Comparison of ENCODE assay signal across 23 mouse cellular contexts in genomic region chr16:85099044-85099443, GRCm38 (mm10).
DNase-seq lines count a peak whose midpoint lies in the region; ATAC-seq and TF ChIP-seq lines count a peak whose summit lies in the region.
"Had no signal": no experiment of that assay in that cellular context is flagged by ENCODE, and none has a peak within 500 bp of the region (broad histone marks: within the 10 kb centered on the region; RNA-seq: fewer than 3 reads in every experiment).

No protein-coding gene starts in this region.

- no peak for TF ChIP-seq CTCF in stomach, postnatal 0 days (IDR thresholded peaks at IDR 0.05; ENCODE audit: low read depth)

- no peaks in the 10 kb centered on the region for H3K9me3 ChIP-seq in embryonic facial prominence, embryonic 12.5 days
- no peaks in the 10 kb centered on the region for H3K9me3 ChIP-seq in embryonic facial prominence, embryonic 10.5 days
- H3K9me3 ChIP-seq in heart, embryonic 14.5 days (ENCODE audit: control insufficient read depth, low read length): no peaks in the 10 kb centered on the region
- no peaks in the 10 kb centered on the region for H3K9me3 ChIP-seq in stomach, postnatal 0 days (ENCODE audit: control insufficient read depth, low read length)
- H3K9me3 ChIP-seq: embryonic facial prominence, embryonic 13.5 days; forebrain, embryonic 12.5 days had no signal

- ATAC-seq in embryonic facial prominence, embryonic 12.5 days (ENCODE audit: insufficient number of reproducible peaks, insufficient read depth, low FRiP score, low TSS enrichment): no peak
- no peak for ATAC-seq in heart, embryonic 14.5 days (ENCODE audit: insufficient number of reproducible peaks, insufficient read depth, low FRiP score, low read depth)
- ATAC-seq in neutrophil, adult 5-6 weeks (ENCODE audit: extremely low read depth, insufficient number of reproducible peaks, low FRiP score, poor library complexity, severe bottlenecking): 0 out of 2 replicates have a peak, but pooled peaks have one; percentile 48
- no peak for ATAC-seq in stomach, postnatal 0 days (ENCODE audit: low FRiP score, low TSS enrichment)
- ATAC-seq: CD4-positive, CD25-positive, alpha-beta regulatory T cell, adult 4 months; forebrain, postnatal 0 days; hindbrain, postnatal 0 days had no signal

- H3K4me2 ChIP-seq in embryonic facial prominence, embryonic 12.5 days (replicated peaks): no peak overlapping the region
- H3K4me2 ChIP-seq in heart, embryonic 14.5 days (ENCODE audit: low read length): no peak overlapping the region
- H3K4me2 ChIP-seq in stomach, postnatal 0 days (replicated peaks; ENCODE audit: low read depth): no peak overlapping the region
- H3K4me2 ChIP-seq: embryonic facial prominence, embryonic 13.5 days; forebrain, embryonic 12.5 days had no signal

- peaks cover 8% of the 10 kb centered on the region for H3K36me3 ChIP-seq in embryonic facial prominence, embryonic 12.5 days
- H3K36me3 ChIP-seq in embryonic facial prominence, embryonic 10.5 days (replicated peaks): peaks cover 44% of the 10 kb centered on the region
- H3K36me3 ChIP-seq in heart, embryonic 14.5 days (ENCODE audit: control insufficient read depth, insufficient read depth, low read length): peaks cover 29% of the 10 kb centered on the region
- H3K36me3 ChIP-seq in stomach, postnatal 0 days (ENCODE audit: control insufficient read depth, insufficient read depth, low read length): peaks cover 9% of the 10 kb centered on the region
- H3K36me3 ChIP-seq: G1E had no signal

- no peaks in the 10 kb centered on the region for H3K27me3 ChIP-seq in embryonic facial prominence, embryonic 12.5 days
- no peaks in the 10 kb centered on the region for H3K27me3 ChIP-seq in embryonic facial prominence, embryonic 10.5 days (replicated peaks; ENCODE audit: low read depth, poor library complexity, severe bottlenecking)
- H3K27me3 ChIP-seq in heart, embryonic 14.5 days (ENCODE audit: control insufficient read depth, insufficient read depth, low read length): no peaks in the 10 kb centered on the region
- H3K27me3 ChIP-seq in stomach, postnatal 0 days (ENCODE audit: control insufficient read depth, insufficient read depth, low read length): no peaks in the 10 kb centered on the region
- H3K27me3 ChIP-seq: embryonic facial prominence, embryonic 13.5 days; forebrain, embryonic 12.5 days had no signal

- no peak for DNase-seq in embryonic facial prominence, embryonic 10.5 days (ENCODE audit: low spot score)
- DNase-seq in heart, postnatal 25 days (ENCODE audit: low spot score): no peak
- DNase-seq in lung, postnatal 25 days (ENCODE audit: low spot score): peak; percentile 11
- no peak for DNase-seq in lung, postnatal 14 days
- no peak for DNase-seq in stomach, postnatal 0 days (ENCODE audit: low spot score)
- DNase-seq: adrenal gland, adult 8-10 months; adrenal gland, postnatal 36 days; B cell, adult 2 months; cerebellum, adult 2 months; cerebellum, postnatal 10 days; forebrain, postnatal 0 days; gastrocnemius, postnatal 14 days; heart, adult 2 months; heart, postnatal 10 days; kidney, adult 11 months had no signal

- no peak overlapping the region for H3K9ac ChIP-seq in embryonic facial prominence, embryonic 12.5 days
- H3K9ac ChIP-seq in heart, embryonic 14.5 days (ENCODE audit: low read length): no peak overlapping the region
- no peak overlapping the region for H3K9ac ChIP-seq in stomach, postnatal 0 days (ENCODE audit: low read length)
- H3K9ac ChIP-seq: embryonic facial prominence, embryonic 13.5 days; forebrain, embryonic 12.5 days; forebrain, postnatal 0 days had no signal

- peaks cover 14% of the 10 kb centered on the region; the same call in 1 of the 2 replicates for H3K4me1 ChIP-seq in embryonic facial prominence, embryonic 12.5 days
- peaks cover 33% of the 10 kb centered on the region for H3K4me1 ChIP-seq in embryonic facial prominence, embryonic 10.5 days
- H3K4me1 ChIP-seq in heart, embryonic 14.5 days (ENCODE audit: control insufficient read depth in 2 of 2, insufficient read depth in 2 of 2, low read length in 2 of 2): peaks cover 10 to 25% of the 10 kb centered on the region in 2 experiments
- H3K4me1 ChIP-seq in stomach, postnatal 0 days (replicated peaks; ENCODE audit: control insufficient read depth, insufficient read depth): no peaks in the 10 kb centered on the region

- no peak overlapping the region for H3K4me3 ChIP-seq in embryonic facial prominence, embryonic 12.5 days
- H3K4me3 ChIP-seq in embryonic facial prominence, embryonic 10.5 days: no peak overlapping the region
- H3K4me3 ChIP-seq in heart, embryonic 14.5 days (ENCODE audit: control insufficient read depth in 1 of 2, insufficient read depth in 1 of 2, low read depth in 1 of 2, low read length in 2 of 2): no peak overlapping the region
- H3K4me3 ChIP-seq in stomach, postnatal 0 days (ENCODE audit: low read depth, low read length): no peak overlapping the region
- H3K4me3 ChIP-seq: embryonic facial prominence, embryonic 13.5 days; forebrain, embryonic 12.5 days; heart, adult 2 months had no signal

- intact Hi-C loops in heart, postnatal 25 days (cut with DNase I): no loop called here

- 64% methylated on average over 7 of the region's 7 CpGs for WGBS in embryonic facial prominence, embryonic 12.5 days
- WGBS in embryonic facial prominence, embryonic 10.5 days: 74% methylated on average over 7 of the region's 7 CpGs
- 83% methylated on average over 7 of the region's 7 CpGs for WGBS in heart, embryonic 14.5 days
- WGBS in stomach, postnatal 0 days: 76% methylated on average over 7 of the region's 7 CpGs

- H3K27ac ChIP-seq in embryonic facial prominence, embryonic 12.5 days: 0 out of 2 replicates have a peak overlapping the region, but pooled peaks have one; percentile 1
- no peak overlapping the region for H3K27ac ChIP-seq in embryonic facial prominence, embryonic 10.5 days (replicated peaks)
- peak overlapping the region; percentile 20 to 65; a peak in 3 of 4 replicates for H3K27ac ChIP-seq in heart, embryonic 14.5 days (replicated peaks in 1 of 2; ENCODE audit: control insufficient read depth in 1 of 2, insufficient read depth in 1 of 2, low read depth in 2 of 2, low read length in 2 of 2)
- no peak overlapping the region for H3K27ac ChIP-seq in stomach, postnatal 0 days (replicated peaks)
- H3K27ac ChIP-seq: forebrain, embryonic 12.5 days; heart, adult 2 months; hindbrain, postnatal 0 days had no signal

- TF ChIP-seq EP300 in stomach, postnatal 0 days (optimal IDR thresholded peaks at IDR 0.05): no peak

Comparison
In these comparisons a context has a peak if more than half of its experiments do, and no peak if none do; other contexts are left out.
1. H3K27ac ChIP-seq: peak in embryonic facial prominence, embryonic 12.5 days (single experiment) and heart, embryonic 14.5 days (2 of 2); none in embryonic facial prominence, embryonic 10.5 days (single experiment) and stomach, postnatal 0 days (single experiment).